Mouse (Mus musculus): ENCODE results near the gene Heatr5a.

GRCm38 (mm10) chr12:52009928-52010629, 39.0 kb upstream of the Heatr5a start:
- TF ChIP-seq POLR2A (IDR thresholded peaks at IDR 0.05; ENCODE audit: insufficient read depth, low read depth, low read length) = no peak
- TF ChIP-seq CTCF (IDR thresholded peaks at IDR 0.05) = no peak
